Mouse (Mus musculus) forebrain, embryonic 11.5 days (tissue): ENCODE results near the gene Zfp612. TPM values are rescaled to one million over a fixed set of nuclear protein-coding genes. Genes with fewer than 3 reads are reported as not detected.

Source experiments
- ATAC-seq: fragments of 200-750 bp; cut with Nextera tagmentation; replicated peaks from 2 replicates; pipeline ENCODE4 v1.8.0; 2017; ENCODE audit warnings: moderate TSS enrichment; ENCODE audit not compliant: low FRiP score
- DNase-seq: peaks from one replicate; pipeline ENCODE4 v3.0.0-alpha.2; 2017; ENCODE audit warnings: low spot score
- H3K27ac ChIP-seq: fragments of 300-500 bp; sonication (generic); 2 replicates; pipeline ENCODE4 v1.5.1; 2014; ENCODE audit warnings: low read depth, low read length
- H3K27me3 ChIP-seq: fragments of 300-500 bp; sonication (generic); 2 replicates; pipeline ENCODE4 v1.6.1; 2014; ENCODE audit warnings: mild to moderate bottlenecking, low read length, mixed read lengths; ENCODE audit not compliant: control insufficient read depth, insufficient read depth
- H3K36me3 ChIP-seq: fragments of 300-500 bp; sonication (generic); 2 replicates; pipeline ENCODE4 v1.6.1; 2014; ENCODE audit warnings: mild to moderate bottlenecking, low read length, moderate library complexity, mixed read lengths; ENCODE audit not compliant: control insufficient read depth, insufficient read depth
- H3K4me1 ChIP-seq: fragments of 300-500 bp; sonication (generic); replicated peaks from 2 replicates; pipeline ENCODE4 v1.6.1; 2014; ENCODE audit warnings: low read length, mixed read lengths; ENCODE audit not compliant: control insufficient read depth, insufficient read depth
- H3K4me2 ChIP-seq: fragments of 300-500 bp; sonication (generic); 2 replicates; pipeline ENCODE4 v1.6.1; 2014; ENCODE audit warnings: low read depth, mild to moderate bottlenecking, low read length, moderate library complexity, mixed read lengths; ENCODE audit not compliant: severe bottlenecking
- H3K4me3 ChIP-seq: fragments of 300-500 bp; sonication (generic); 2 replicates; pipeline ENCODE4 v1.5.1; 2014; ENCODE audit warnings: low read depth, low read length
- H3K9ac ChIP-seq: fragments of 300-500 bp; sonication (generic); 2 replicates; pipeline ENCODE4 v1.6.1; 2014; ENCODE audit warnings: low read length
- H3K9me3 ChIP-seq: fragments of 300-500 bp; sonication (generic); 2 replicates; pipeline ENCODE4 v1.6.1; 2016; ENCODE audit warnings: low read length, mixed read lengths; ENCODE audit not compliant: control insufficient read depth
- WGBS: fragments of 180-500 bp; shearing (Covaris S2); extraction: QIAGEN DNeasy Blood & Tissue Kit; methylation state at CpG from one replicate; pipeline ENCODE4 v1.1.7; 2014; 5-methylcytosine and 5-hydroxymethylcytosine counted together
- polyA plus RNA-seq: library from polyadenylated mRNA; unstranded; fragments of >200 nt; fragmentation: Nextera tagmentation; extraction: Ambion mirVana; gene quantifications from 2 replicates; pipeline ENCODE4 v1.2.1, GENCODE M21; 2014

The Zfp612 gene
- polyA plus RNA-seq, 1 experiment from 2014 or later, result 11.0 TPM

GRCm38 (mm10) chr8:110140770-110141169 lies 61.2 kb downstream of the Zfp612 start:
- no peaks in the 10 kb centered on the region for H3K27me3 ChIP-seq
- H3K4me3 ChIP-seq, result no peak overlapping the region
- H3K9ac ChIP-seq, result no peak overlapping the region
- ATAC-seq (no peak), DNase-seq (no peak)
- no peaks in the 10 kb centered on the region for H3K36me3 ChIP-seq
- 80% methylated on average over 4 of the region's 4 CpGs for WGBS
- no peaks in the 10 kb centered on the region for H3K4me1 ChIP-seq
- no peak overlapping the region for H3K4me2 ChIP-seq
- H3K27ac ChIP-seq, result no peak overlapping the region
- H3K9me3 ChIP-seq, result no peaks in the 10 kb centered on the region

Other genes with a start within 250 kb of the Zfp612 start
- 4.3 and 4.4 TPM in 2 replicates for gene Phlpp2, start 211.2 kb upstream of the Zfp612 start, polyA plus RNA-seq
- gene Marveld3, start 117.5 kb upstream of the Zfp612 start, polyA plus RNA-seq, result 0.65 and 1.1 TPM in 2 replicates
- gene Tat, start 89.3 kb upstream of the Zfp612 start, polyA plus RNA-seq, result not detected in 2 replicates
- not detected in 2 replicates for gene Chst4, start 40.0 kb upstream of the Zfp612 start, polyA plus RNA-seq
- not detected in 2 replicates for gene Gm21964, start 21.5 kb downstream of the Zfp612 start, polyA plus RNA-seq
- not detected in 2 replicates for gene Gm17720, start 23.0 kb downstream of the Zfp612 start, polyA plus RNA-seq
- 29.0 and 29.4 TPM in 2 replicates for gene Calb2, start 88.5 kb downstream of the Zfp612 start, polyA plus RNA-seq
- 10.4 and 12.1 TPM in 2 replicates for gene Cmtr2, start 135.9 kb downstream of the Zfp612 start, polyA plus RNA-seq
- gene Hydin, start 187.2 kb downstream of the Zfp612 start, polyA plus RNA-seq, result 0.05 and 0.15 TPM in 2 replicates